Mouse (Mus musculus) heart, adult 11 months (tissue): ENCODE measurements around the gene Grap.
"Not testable (repeated sequence)": the region's sequence is repeated elsewhere in the genome, so short reads cannot be mapped to it uniquely, and the experiment has no call there.

Experiments
- DNase-seq: peaks from one replicate; pipeline ENCODE4 v3.0.0; 2022

Gene Grap

GRCm38 (mm10) chr11:61639601-61640177, 13.4 kb upstream of the Grap start:
- no peak for DNase-seq

- DNase-seq: not testable (repeated sequence)
Observed at GRCm38 (mm10) chr11:61640585-61640984, 12.5 kb upstream of the Grap start.

GRCm38 (mm10) chr11:61642106-61642505, 11.0 kb upstream of the Grap start:
- no peak for DNase-seq

- DNase-seq: no peak
Observed at GRCm38 (mm10) chr11:61643184-61643961, 9.7 kb upstream of the Grap start.

GRCm38 (mm10) chr11:61644576-61645326, 8.3 kb upstream of the Grap start:
- peak; percentile 92 for DNase-seq

- no peak for DNase-seq
Observed at GRCm38 (mm10) chr11:61645357-61645857, 7.7 kb upstream of the Grap start.

GRCm38 (mm10) chr11:61646499-61647039, 6.5 kb upstream of the Grap start:
- no peak for DNase-seq

GRCm38 (mm10) chr11:61647110-61647910, 5.8 kb upstream of the Grap start:
- DNase-seq: no peak

GRCm38 (mm10) chr11:61647956-61648748, 4.9 kb upstream of the Grap start:
- DNase-seq: no peak

GRCm38 (mm10) chr11:61648749-61649115, 4.3 kb upstream of the Grap start:
- DNase-seq: no peak

GRCm38 (mm10) chr11:61649163-61649580, 3.9 kb upstream of the Grap start:
- DNase-seq: no peak

GRCm38 (mm10) chr11:61649626-61650025, 3.4 kb upstream of the Grap start:
- DNase-seq: no peak

- DNase-seq: no peak
Observed at GRCm38 (mm10) chr11:61650470-61651265, 2.4 kb upstream of the Grap start.

GRCm38 (mm10) chr11:61652216-61652615, 849 bp upstream of the Grap start:
- DNase-seq: no peak

GRCm38 (mm10) chr11:61653568-61653967, 503 bp downstream of the Grap start:
- no peak for DNase-seq

- DNase-seq: no peak
Observed at GRCm38 (mm10) chr11:61654786-61655311, 1.8 kb downstream of the Grap start.

- DNase-seq: no peak
Observed at GRCm38 (mm10) chr11:61655649-61656048, 2.6 kb downstream of the Grap start.

GRCm38 (mm10) chr11:61656148-61656850, 3.2 kb downstream of the Grap start:
- no peak for DNase-seq

GRCm38 (mm10) chr11:61657432-61657831, 4.4 kb downstream of the Grap start:
- no peak for DNase-seq
